Mouse (Mus musculus) bone marrow, adult 2 months (tissue): Measurements from ENCODE around the gene Bbip1.

ENCODE experiments used
- CTCF ChIP-seq: fragments of 200-500 bp; IDR thresholded peaks from 2 replicates; pipeline ENCODE4 v1.5.1; 2011; ENCODE audit warnings: low read length, control low read depth; ENCODE audit not compliant: control insufficient read depth, insufficient read depth
- POLR2A ChIP-seq: fragments of 200-500 bp; IDR thresholded peaks from 2 replicates; pipeline ENCODE4 v1.6.1; 2011; ENCODE audit warnings: low read depth, mild to moderate bottlenecking, control low read depth, low read length, borderline replicate concordance; ENCODE audit not compliant: control insufficient read depth

DNA sequence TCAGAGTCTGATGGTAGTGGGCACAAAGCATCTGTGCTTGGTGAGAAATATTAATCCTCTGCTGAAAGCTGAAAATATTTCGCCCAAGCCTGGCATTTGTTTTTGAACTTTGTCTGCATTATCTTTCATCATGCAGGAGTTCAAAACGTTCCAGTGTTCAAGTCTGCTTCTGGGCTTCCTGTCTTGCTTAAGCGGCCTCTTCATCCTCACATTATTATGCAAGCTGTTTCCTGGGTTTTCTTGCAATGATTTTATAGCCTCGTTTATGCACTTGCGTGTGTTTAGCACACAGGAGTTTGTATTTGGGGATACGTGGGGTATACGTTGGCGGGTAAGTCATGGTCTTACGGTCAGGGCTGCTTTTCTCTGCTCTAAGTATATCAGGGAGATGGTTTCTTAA lies 56.1 kb downstream of the Bbip1 start:
- no peak for TF ChIP-seq CTCF
- no peak for TF ChIP-seq POLR2A
